Mouse (Mus musculus) lung, postnatal 4 days (tissue): ENCODE measurements around the gene Dcdc2a.
A peak's percentile ranks its signal among the peaks of the same experiment; 100 is the strongest.

ENCODE experiments used
- DNase-seq, 2 experiments: peaks; one replicate each; pipeline ENCODE4 v3.0.0; 2021

Gene Dcdc2a

DNA sequence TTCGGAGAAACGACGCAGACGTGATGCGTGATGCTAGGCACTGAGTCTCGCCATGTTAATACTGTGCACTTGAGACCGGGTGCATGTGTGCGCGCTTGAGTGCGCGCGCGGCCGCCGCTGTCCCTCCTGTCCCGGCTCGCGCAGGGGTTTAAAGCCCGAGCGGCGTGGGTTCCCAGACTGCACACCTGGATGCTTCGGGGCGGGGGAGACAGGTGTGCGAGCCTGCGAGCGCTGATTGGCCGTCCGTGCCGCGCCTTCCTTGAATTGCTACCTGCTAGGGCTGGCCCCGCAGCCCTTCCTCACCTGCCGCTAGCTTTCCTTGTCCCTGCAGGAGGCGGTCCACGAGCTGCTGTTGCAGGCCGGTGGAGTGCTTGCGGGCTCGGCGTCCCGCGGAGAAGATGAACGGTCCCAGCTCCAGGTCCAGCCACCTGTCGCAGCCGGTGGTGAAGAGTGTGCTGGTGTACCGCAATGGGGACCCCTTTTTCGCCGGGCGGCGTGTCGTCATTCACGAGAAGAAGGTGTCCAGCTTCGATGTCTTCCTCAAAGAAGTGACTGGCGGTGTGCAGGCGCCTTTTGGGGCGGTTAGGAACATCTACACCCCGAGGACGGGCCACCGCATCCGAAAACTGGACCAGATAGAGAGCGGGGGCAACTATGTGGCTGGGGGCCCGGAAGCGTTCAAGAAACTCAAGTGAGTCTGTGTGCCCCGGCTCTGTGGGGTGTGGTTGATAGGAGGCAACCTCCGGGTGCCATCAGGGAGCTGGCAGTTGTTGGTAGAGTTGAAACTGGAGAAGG is at the start of gene Dcdc2a:
TSS of gene Dcdc2a (plus strand) at position 132 of the 795 bp plus-strand sequence.
- DNase-seq, result peak; percentile 18 to 38

DNA sequence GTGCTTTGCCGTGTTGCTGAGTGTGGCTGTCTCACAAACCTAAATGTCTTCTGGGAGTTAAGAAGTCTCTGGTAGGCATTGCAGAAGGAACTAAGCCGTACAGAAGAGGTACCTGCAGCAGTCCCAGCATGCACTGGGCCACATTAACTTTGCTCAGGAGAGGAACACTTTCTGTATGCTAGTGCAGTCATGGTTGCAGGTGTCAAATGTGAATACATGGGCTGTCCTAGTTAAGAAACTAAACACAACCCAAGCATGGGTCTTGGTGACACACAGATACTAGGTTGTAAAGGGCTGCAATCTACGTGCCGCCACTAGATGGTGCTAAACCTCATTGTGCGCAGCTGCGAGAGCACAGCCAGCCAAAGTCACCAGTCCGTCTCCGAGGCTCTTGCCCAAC is 48.7 kb upstream of the Dcdc2a start:
- peak in 1 of 2 experiments; percentile 45 for DNase-seq

DNA sequence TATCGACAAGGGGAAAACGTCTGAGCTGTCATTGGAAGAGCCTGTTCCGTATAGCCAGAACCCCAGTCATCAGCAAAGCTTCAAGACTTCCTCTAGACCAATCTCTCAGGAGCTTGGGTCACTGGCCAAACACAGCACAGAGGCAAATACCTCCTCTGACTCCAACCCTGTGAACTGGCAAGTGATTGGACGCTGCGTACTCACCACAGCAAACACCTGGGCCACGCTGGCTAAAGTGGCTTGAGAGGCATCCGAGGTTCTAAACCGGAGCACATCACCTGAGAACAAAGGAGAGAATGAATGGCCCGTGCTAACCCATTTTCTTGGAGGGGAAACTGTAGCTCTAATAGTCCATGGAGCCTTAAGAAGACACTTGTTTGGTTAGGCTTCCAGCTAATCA is 37.5 kb upstream of the Dcdc2a start:
- DNase-seq, result no peak

DNA sequence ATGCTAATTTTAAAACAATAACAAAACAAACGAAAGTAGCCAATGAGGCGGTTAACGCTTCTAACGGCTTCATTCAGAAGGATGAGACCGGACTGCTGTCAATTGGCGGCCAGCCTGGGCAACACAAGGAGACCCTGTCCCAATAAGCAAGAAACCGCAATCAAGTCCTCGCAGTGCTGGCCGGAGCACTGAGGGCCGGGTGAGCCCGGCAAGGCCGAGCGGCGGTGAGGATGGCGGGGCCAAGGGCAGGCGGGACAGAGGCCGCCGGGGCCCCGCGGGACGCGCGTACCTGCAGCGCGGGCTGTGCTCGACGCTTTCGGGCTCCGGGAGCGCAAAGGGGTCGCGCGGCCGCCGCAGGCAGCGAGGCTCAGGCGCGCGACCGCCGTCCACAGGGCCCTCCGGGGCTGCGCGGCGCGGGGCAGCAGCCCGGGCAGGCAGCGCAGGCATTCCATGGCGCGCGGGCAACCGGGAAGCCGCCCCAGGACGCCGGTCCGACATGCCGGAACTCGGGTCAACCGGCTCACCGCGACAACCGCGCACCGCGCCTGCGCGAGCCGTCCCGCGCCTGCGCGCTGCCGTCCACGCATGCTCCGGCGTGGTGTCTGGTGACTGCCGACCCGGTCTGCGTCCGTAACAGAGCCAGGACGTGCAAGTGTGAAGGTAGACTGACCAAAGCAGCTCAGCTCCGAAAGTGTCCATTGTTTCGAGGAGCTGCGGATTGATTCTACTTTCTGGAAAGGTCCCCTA is 35.8 kb upstream of the Dcdc2a start, which contains the start of gene Mrs2:
TSS of gene Mrs2 (minus strand) at position 587 of the 747 bp plus-strand sequence.
- DNase-seq, result peak; percentile 93 to 95

DNA sequence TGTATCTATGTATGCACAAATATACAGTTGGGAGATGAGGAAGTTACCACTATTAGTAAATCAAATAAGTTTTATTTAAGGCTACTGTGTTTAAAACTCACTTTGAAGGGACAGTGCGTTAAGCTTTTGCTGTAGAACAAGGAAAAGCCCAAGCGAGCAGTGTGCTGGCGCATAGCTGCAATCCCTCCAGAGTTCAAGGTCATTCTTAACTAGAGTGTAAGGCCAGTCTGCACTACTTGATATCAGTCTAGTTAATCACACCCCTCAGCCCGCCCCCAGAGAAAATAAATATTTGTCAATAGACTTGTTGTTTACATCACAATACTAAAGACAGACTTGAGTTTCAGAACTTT is 35.3 kb upstream of the Dcdc2a start:
- DNase-seq, result no peak

DNA sequence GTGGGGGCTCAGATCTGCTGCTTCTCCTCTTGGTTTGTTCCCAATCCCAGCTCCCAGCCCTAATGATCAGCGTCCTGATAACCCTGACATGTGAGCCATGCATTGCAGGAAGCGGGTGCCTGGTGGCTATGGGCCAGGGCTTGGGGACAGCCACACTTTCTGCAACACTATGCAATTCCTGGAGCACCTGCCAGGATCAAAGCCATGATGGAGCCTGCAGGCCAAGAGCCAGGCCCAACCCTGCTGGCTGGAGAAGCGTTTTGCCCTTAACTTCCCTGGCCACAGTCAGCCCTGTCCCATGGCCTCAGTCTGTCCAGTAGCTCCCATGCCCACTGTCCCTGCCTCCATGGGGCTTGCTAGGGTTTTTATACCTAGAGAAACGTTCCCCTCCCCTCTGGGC is 33.4 kb upstream of the Dcdc2a start:
- no peak for DNase-seq

DNA sequence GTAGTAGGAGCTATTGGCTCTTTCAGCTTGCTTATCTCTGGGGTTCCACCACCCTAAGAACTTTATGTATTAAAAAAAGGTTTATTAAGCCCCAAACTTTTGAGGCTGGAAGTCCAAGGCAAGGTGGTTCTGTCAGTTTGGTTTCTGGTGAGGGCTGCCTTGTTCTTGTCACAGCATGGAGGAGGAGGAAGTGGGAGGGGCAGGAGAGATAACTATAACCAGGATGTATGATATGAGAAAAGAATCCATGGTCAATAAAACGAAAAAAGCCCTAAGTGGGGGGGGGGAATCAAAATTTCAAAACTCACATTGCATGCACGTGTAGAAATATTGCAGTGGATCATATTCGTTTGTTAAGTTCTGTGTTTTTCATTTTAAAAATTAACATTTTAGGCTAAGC is 32.7 kb upstream of the Dcdc2a start:
- DNase-seq, result no peak

DNA sequence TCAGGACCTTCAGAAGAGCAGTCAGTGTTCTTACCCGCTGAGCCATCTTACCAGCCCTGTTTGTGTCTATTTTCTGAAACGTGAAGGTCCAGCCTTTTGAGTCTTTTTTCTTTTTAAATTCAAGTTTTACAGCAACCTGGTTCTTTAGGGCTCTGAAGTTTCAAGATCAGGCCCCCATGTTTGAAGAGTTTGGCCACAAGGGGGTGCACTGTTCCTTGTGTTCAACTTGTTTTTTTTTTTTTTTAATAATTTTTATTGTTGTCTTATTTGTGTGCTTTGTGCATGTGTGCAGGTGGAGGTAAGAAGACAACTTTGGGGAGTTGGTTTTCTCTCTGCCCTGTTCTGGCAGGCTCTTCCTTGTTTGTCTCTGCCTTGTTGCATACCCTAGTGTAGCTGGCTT is 31.1 kb upstream of the Dcdc2a start:
- DNase-seq, result peak in 1 of 2 experiments; percentile 38

DNA sequence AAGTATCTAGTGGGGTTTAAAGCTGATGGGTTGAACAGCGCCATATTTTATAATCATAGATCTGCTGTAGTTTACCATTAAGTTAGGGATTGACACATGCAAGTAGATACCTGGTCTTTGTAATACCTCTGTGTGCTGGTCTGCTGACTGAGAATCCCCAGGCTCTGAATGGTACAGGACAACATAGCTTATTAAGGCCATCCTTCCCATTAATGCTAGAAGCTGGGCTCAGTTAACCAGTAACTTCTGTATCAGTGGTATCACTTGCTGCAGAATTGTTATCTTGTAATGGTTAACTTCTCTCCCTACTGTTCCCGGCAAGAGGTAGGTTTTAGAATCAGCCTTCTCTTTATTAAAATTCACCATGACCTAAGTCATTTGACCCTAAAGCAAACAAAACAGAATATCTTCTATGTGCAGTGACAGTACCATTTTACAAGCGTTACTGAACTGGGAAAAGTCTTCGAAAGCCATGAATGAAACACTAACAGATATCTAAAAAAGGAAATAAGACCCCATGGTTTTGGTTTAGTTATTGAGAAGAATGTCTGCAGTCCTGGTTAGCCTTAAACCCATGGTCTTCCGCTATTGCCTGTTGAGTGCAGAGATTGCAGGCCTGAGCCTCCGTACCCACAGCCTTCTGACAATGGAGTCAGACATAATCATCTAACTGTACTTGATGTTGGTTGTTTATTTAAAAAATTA is 29.2 kb upstream of the Dcdc2a start:
- DNase-seq, result no peak

DNA sequence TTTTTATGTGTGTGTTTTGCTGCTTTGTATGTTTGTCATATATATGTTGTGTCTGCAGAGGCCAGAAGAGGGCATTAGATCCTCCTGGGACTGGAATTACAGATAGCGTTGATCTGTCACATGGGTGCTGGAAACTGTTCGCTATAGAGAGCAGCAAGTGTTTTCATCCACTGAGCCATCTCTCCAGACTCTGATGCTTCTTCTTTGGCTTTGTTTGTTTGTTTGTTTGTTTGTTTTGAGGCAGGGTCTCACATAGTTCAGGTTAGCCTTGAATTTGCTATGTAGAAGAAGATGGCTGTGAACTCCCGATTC is 28.7 kb upstream of the Dcdc2a start:
- DNase-seq, result no peak

DNA sequence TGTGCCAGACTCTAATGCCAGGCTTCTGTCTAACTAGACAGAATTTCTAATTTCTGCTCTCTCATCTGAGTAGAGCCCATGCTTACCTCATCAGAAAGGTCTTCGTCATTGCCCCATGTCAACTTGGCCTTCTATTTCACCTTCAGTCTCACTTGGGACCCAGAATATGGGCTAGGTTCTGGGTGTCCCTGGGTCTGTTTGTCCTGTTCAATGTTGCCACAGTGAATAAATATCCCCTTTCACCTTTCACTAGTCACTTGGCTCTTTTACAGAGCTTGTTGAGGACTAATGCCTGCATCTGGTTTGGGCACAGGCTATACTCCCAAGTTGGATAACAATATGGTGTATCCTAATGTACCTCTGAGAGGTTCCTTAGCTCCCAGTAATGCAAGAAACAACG is 16.3 kb upstream of the Dcdc2a start:
- no peak for DNase-seq

DNA sequence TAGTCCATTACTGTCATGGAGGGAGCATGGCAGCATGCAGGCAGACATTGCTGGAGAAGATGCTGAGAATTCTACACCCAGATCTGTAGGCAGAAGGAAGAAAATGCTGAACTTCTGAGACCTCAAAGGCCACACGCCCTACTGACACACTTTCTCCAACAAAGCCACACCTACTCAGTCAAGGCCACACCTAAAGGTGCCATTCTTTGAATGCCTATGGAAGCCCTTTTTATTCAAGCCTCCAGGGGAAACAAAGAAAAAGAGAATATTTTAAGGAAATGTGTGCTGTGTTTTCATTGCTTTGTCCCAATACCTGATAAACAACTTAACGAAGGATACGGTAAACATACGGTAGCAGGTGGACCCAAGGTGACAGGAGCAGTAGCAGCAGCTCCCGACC is 3.1 kb upstream of the Dcdc2a start:
- no peak for DNase-seq

DNA sequence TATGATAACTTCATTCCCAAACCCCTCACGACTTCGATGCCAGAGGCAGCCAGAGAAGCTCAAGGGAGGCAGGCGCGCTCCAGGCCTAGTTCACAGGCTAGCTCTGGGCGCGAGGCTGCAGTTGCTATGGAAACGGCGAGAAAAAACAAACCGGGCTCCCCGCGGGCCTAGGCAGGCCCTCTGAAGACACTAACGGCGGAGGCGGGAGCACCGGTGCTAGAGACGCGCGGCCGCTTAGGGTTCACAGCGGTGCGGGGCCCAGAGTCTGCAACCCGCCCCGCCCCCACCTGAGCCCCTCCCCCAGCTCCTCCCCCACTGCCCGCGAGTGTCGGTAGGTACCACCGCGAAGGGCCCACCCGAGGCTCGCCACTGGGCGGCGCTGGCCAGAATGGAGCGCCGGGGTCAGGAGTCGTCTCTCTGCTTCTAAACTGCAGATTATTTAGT is 671 bp upstream of the Dcdc2a start:
- DNase-seq, result peak; percentile 55 to 64

DNA sequence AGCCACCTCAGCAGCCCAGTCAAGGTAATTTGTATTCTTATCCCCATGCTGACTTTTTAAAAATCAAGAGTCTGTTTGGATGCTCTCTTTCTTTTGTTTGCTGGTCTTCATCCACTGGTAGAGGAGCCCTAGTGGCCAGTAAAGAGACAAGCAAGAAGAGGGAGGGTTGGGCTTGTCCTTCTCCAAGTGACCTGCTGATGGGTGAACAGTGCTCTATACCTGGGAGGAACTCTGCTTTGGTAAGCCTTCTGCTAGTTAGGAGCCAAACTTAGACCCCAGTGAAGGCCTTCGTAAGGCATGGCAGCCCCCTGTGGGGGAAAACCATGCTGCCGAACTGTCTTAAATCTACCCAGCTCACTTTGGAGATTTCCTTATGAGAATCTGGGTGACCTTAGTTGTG is 10.9 kb downstream of the Dcdc2a start:
- DNase-seq, result no peak

DNA sequence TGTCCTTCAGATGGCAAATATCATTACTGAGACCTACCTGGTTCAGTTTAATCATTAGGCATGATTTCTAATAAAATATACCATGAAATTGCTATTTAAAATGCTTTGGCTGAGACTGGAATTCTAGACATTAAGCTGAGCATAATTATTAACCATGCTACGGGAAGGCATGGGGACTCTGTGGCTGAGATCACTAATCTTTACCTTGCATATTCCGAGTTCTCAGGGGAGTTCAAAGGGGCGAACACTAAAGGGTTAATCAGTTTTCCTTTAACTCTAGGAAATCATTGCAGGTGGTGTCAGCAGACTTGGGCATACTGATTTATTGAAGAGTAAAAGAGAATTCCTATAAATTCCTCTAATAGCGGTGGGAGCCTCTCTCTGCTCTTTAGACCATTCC is 11.4 kb downstream of the Dcdc2a start:
- no peak for DNase-seq

DNA sequence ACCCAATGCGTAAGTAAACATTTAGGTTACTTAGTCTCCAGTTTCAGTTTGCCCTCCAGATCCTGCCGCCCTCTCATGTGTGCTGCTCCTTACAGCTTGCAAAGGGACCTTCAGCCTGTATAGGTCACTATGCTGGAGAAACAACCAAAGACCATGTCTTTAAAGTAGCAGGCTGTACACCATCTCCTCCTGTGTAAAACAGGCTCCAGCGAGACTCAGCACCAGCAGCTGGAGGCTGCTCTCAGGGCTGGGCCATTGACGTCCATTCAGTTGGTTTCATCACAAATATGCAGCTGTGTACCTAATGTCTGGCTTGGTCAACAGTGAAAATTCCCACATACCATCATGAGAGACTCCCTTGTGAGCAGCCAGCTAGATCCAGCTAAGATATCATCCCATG is 14.0 kb downstream of the Dcdc2a start:
- no peak for DNase-seq

DNA sequence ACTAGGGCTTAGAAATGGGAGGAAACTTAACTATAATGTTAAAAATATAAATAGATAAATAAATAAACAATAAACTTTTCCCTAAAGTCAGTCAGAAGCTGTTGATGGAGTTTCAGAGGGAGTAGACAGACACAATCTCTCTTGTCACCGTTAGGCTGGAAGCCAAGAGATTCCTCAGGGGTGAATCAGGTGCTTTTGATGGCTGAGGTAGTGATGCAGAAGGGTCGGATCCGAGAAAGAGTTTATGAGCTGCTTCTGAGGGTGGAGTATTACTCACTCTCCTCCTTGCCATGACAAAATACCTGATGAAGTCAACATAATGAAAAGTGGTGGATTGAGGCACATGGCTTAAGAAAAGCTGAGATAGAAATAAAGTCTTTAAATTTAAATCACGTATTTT is 15.0 kb downstream of the Dcdc2a start:
- DNase-seq, result no peak

DNA sequence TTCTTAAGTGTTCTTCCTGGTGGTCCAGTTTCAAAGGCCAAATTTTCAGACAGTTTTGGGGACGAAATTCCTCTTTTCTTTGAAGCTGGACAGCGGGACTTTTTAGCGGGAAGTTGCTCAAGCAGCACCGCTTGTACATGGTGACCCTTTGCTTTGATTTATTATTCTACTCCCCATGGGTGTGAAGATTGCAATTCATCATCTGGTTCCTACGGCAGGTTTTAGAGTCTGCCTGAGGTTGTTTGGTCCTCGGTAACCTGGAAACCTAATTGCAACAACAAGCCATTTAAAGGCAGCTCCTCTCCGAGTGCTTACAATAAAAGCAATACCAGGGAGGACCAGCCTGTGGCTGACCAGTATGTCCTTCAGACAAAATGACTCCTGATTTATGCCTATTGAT is 21.5 kb downstream of the Dcdc2a start:
- no peak for DNase-seq

DNA sequence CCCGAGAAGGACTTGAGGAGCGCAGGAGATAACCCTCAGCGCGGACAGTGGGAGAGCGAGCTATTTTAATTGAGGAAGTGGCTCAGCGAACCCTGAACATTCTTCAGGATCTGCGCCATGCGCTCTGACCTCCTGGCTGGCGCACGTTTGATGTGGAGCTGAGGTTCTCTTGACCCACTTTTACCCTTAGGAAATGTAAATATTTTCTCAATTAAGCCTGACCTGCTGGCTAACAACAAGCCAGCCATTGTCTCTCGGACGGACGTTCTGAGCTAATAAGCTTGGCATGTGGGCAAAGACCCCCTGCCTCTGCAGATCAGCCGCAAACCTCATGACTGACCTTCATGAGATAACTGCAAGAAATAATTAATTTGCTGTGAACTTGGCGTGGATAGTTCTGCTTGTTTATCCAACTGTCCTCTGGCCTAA is 27.4 kb downstream of the Dcdc2a start:
- DNase-seq, result peak; percentile 7 to 42

DNA sequence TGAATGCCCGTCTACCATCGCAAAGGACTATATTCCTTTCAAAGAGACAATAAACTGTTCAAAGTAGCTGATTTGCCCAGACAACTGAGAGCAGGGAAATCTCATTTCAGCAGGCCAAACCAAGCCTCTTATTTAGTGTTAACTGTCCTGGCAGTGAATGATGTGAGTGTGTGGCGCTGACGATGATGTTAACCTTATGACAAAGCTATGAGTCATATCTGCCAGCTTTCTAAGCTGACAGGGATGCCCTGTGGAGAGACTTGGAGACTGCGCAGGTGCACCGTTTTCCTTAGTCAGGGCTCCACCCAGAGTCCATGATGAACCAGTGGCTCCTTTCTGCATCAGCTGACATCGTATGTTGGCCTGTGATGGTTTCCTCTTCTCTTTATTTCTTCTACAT is 29.3 kb downstream of the Dcdc2a start:
- DNase-seq, result no peak

DNA sequence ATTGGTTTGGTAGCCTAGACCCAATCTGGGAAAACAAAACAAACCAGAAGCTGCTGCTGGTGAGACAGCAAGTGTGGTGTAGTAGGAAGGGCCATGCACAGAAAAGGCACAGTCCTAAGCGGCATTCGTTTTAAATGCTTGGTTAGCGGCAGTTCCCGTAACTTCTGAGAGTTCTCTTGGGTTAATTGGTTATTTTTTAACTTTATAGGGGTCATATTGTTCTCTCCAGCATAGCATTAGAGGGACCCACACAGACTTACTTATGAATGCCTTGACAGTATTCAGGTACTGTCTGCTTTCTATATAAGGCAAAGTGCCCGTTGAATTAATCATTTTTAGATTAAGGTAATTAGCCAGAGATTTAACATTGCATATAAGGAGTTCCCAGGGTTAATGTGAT is 35.5 kb downstream of the Dcdc2a start:
- no peak for DNase-seq

DNA sequence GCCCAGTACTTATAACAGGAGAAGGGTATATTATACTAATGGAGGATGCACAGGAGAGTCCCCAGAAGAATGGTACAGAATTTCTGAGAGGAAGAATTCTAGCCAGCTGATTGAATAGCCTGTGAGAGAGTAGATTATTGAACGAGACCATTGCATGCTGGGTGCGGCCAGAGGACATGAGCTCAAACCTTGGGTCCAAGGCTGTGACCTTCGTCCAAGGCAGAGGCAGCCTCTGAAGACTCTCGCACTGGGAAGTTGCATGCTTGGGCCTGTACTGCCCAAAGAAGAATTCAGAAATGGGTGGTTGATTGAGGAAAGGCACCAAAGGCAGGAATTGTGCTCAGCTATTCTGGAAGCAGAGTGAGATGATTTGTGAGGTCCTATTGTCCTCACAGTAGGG is 38.0 kb downstream of the Dcdc2a start:
- DNase-seq, result no peak

DNA sequence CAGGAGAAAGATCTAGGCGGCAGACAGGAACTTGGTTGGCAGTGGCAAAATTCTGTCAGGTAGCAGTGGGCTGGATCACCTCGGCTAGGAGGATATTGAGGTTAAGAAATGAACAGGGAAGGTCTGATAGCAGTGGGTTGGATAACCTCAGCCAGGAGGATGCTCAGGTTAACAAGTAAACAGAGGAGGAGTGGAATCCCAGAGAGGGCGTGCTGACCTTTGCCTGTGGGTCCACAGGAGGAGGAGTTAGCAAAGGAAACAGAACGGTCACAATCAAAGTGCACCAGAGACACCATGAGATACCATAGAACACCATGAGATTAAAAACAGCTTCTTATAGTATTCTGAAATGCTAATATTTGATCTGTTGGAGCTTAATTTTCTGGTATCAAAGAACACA is 38.6 kb downstream of the Dcdc2a start:
- DNase-seq, result no peak

DNA sequence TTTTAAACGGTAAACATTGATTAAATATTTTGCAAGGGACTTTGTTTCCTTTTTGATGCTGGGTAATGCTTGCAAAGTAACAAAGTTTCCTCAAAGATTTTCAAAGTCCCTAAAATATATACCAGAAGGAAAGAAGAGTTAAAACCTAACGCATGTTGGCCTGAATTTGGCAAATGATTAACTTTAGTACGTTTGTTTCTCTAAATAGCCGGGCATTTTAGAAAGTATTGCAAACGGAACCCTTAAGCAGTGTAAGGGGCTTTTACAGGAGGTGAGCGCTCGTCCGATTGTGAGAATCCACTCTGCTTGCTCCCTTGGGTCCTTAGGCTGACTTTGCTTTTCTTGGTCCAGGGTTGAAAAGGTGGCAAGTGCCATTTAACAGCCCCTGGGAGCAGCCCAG is 41.5 kb downstream of the Dcdc2a start:
- DNase-seq, result no peak
